In genomic region chr2:29482979-29483718, GRCm38 (mm10) we compare ENCODE assay signal across 13 mouse cellular contexts.
A peak's percentile ranks its signal among the peaks of the same experiment; 100 is the strongest.
DNase-seq lines count a peak whose midpoint lies in the region; ATAC-seq lines count a peak whose summit lies in the region.
"Had no signal": no experiment of that assay in that cellular context is flagged by ENCODE, and none has a peak within 500 bp of the region (broad histone marks: within the 10 kb centered on the region; RNA-seq: fewer than 3 reads in every experiment).

No protein-coding gene starts in this region.

- no peak overlapping the region for H3K4me2 ChIP-seq in intestine, embryonic 14.5 days (ENCODE audit: low read length)
- H3K4me2 ChIP-seq in neural tube, embryonic 12.5 days (replicated peaks), result no peak overlapping the region
- H3K4me2 ChIP-seq: heart, embryonic 13.5 days had no signal

- no peak overlapping the region for H3K27ac ChIP-seq in intestine, embryonic 14.5 days (ENCODE audit: low read depth)
- no peak overlapping the region for H3K27ac ChIP-seq in neural tube, embryonic 12.5 days
- H3K27ac ChIP-seq: heart, embryonic 13.5 days; kidney, postnatal 0 days had no signal

- no peaks in the 10 kb centered on the region for H3K27me3 ChIP-seq in intestine, embryonic 14.5 days (replicated peaks; ENCODE audit: control insufficient read depth, insufficient read depth, low read length)
- no peaks in the 10 kb centered on the region for H3K27me3 ChIP-seq in neural tube, embryonic 12.5 days (replicated peaks)
- H3K27me3 ChIP-seq: heart, embryonic 13.5 days had no signal

- H3K36me3 ChIP-seq in intestine, embryonic 14.5 days (ENCODE audit: control insufficient read depth, insufficient read depth, low read length), result no peaks in the 10 kb centered on the region
- no peaks in the 10 kb centered on the region for H3K36me3 ChIP-seq in neural tube, embryonic 12.5 days
- H3K36me3 ChIP-seq: heart, embryonic 13.5 days had no signal

- H3K9me3 ChIP-seq in intestine, embryonic 14.5 days (ENCODE audit: control insufficient read depth, low read length), result no peaks in the 10 kb centered on the region
- H3K9me3 ChIP-seq in neural tube, embryonic 12.5 days, result no peaks in the 10 kb centered on the region
- H3K9me3 ChIP-seq: heart, embryonic 13.5 days had no signal

- 41% methylated on average over 9 of the region's 9 CpGs for WGBS in intestine, embryonic 14.5 days
- 33% methylated on average over 9 of the region's 9 CpGs for WGBS in neural tube, embryonic 12.5 days

- ATAC-seq in intestine, embryonic 14.5 days (replicated peaks; ENCODE audit: low FRiP score, low TSS enrichment, low read depth), result peak; percentile 70
- 0 out of 2 replicates have a peak, but pooled peaks have one; percentile 41 for ATAC-seq in neural tube, embryonic 12.5 days (ENCODE audit: low FRiP score, low read depth)

- H3K4me3 ChIP-seq in intestine, embryonic 14.5 days (ENCODE audit: low read depth, low read length), result no peak overlapping the region
- no peak overlapping the region for H3K4me3 ChIP-seq in neural tube, embryonic 12.5 days
- H3K4me3 ChIP-seq: heart, embryonic 13.5 days had no signal

- no peaks in the 10 kb centered on the region for H3K4me1 ChIP-seq in intestine, embryonic 14.5 days (replicated peaks; ENCODE audit: control insufficient read depth, insufficient read depth, low read length)
- peaks cover 29% of the 10 kb centered on the region for H3K4me1 ChIP-seq in neural tube, embryonic 12.5 days

- DNase-seq in kidney, adult 9 months, result peak; percentile 64
- DNase-seq in kidney, postnatal 4 days, result no peak
- DNase-seq in embryo, embryonic 11 days, result peak; percentile 61
- no peak for DNase-seq in intestine, embryonic 14.5 days (ENCODE audit: low spot score)
- DNase-seq in frontal cortex, postnatal 25 days (ENCODE audit: low spot score in 2 of 2), result no peak
- no peak for DNase-seq in adrenal gland, postnatal 14 days
- DNase-seq: cerebellum, postnatal 25 days; gastrocnemius, postnatal 36 days; lung, adult 2 months; thymus, postnatal 36 days had no signal

- no peak overlapping the region for H3K9ac ChIP-seq in intestine, embryonic 14.5 days (ENCODE audit: low read length)
- H3K9ac ChIP-seq in neural tube, embryonic 12.5 days, result no peak overlapping the region

Comparison
In these comparisons a context has a peak if more than half of its experiments do, and no peak if none do; other contexts are left out.
1. DNase-seq: peak in kidney, adult 9 months (single experiment) and embryo, embryonic 11 days (single experiment); none in kidney, postnatal 4 days (0 of 2), intestine, embryonic 14.5 days (single experiment), frontal cortex, postnatal 25 days (0 of 2) and adrenal gland, postnatal 14 days (single experiment).